Comparison of ENCODE assay signal across 8 mouse cellular contexts in the genomic region with DNA sequence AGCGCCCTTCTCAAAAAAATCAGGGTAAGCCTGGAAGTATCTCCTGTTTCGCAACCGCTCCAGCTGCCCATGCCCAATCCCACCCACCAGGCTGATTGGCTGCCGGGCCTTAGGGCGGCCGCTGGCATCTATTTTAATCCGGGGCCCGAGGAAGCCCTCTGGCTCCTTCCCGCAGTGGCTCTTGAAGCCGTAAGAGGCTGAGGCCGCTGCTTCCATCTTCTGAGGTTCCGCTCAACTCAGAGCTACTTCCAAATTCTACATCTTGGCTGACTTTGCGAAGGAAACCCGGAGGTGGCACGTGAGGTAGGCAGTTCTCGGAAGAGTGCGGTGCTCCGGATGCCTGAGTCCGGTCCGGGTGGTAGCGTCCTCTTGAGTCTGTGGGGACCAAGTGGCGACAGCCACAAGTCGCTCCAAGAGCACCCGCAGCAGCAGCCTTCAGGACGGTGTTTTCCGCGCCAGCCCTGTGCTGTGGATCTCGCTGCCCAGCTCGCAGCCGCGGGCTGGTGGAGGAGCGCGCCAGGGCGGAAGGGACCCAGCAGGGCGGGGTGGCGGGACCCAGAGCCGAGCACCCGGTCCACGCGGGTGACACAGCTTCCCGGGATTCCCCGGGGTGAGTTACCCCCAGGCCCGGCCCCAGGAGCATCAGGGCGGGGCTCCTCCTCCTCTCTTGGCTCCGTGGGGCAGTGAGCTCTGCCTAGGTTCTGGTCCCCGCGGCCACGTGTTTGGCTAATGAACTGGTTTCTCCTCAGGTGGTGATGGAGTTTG. TPM values are rescaled to one million over a fixed set of nuclear protein-coding genes. Genes with fewer than 3 reads are reported as not detected.
DNase-seq lines count a peak whose midpoint lies in the region; ATAC-seq and TF ChIP-seq lines count a peak whose summit lies in the region.

Gene Abcb1b, plus strand, starts transcription at position 161 of the 765 bp plus-strand sequence.

- under 1% methylated on average over 47 of the region's 48 CpGs for WGBS in hindbrain, embryonic 11.5 days
- 1% methylated on average over 44 of the region's 48 CpGs for WGBS in lung, postnatal 0 days

- H3K36me3 ChIP-seq in hindbrain, embryonic 11.5 days (ENCODE audit: control insufficient read depth, insufficient read depth, low read length): no peaks in the 10 kb centered on the region
- no peaks in the 10 kb centered on the region for H3K36me3 ChIP-seq in lung, postnatal 0 days (ENCODE audit: insufficient read depth, low read length)

- no peaks in the 10 kb centered on the region for H3K4me1 ChIP-seq in hindbrain, embryonic 11.5 days (replicated peaks; ENCODE audit: control insufficient read depth, insufficient read depth, low read length)
- H3K4me1 ChIP-seq in lung, postnatal 0 days (ENCODE audit: insufficient read depth, low read depth, low read length): peaks cover 5% of the 10 kb centered on the region; the same call in 1 of the 2 replicates

- ATAC-seq in hindbrain, embryonic 11.5 days (ENCODE audit: low FRiP score): peak; percentile 90
- ATAC-seq in lung, postnatal 0 days: peak; percentile 87

- H3K27me3 ChIP-seq in hindbrain, embryonic 11.5 days (ENCODE audit: control insufficient read depth, insufficient read depth, low read length): no peaks in the 10 kb centered on the region
- H3K27me3 ChIP-seq in lung, postnatal 0 days (replicated peaks; ENCODE audit: insufficient read depth, low read length): no peaks in the 10 kb centered on the region

- H3K9ac ChIP-seq in hindbrain, embryonic 11.5 days (ENCODE audit: low read depth, low read length): peak within 1 kb of the TSS; percentile 34
- no peak within 1 kb of the TSS for H3K9ac ChIP-seq in lung, postnatal 0 days (replicated peaks; ENCODE audit: low read depth)

- TF ChIP-seq CTCF in lung, postnatal 0 days (IDR thresholded peaks at IDR 0.05): no peak

- DNase-seq in R1 (ENCODE audit: low read depth, low spot score): peak; percentile 78
- peak; percentile 71 to 78 for DNase-seq in cerebellum, postnatal 10 days
- DNase-seq in frontal cortex, postnatal 14 days (ENCODE audit: low spot score in 2 of 2): peak; percentile 16 to 36
- peak; percentile 57 for DNase-seq in hindbrain, embryonic 11.5 days (ENCODE audit: low spot score)
- DNase-seq in layer of hippocampus, postnatal 14 days (ENCODE audit: low spot score in 2 of 2): peak; percentile 48 to 52
- DNase-seq in lung, postnatal 0 days (ENCODE audit: low spot score): peak; percentile 61
- peak; percentile 67 for DNase-seq in ovary, adult 18-20 months (ENCODE audit: low spot score)
- DNase-seq in thymus, postnatal 10 days (ENCODE audit: low spot score in 2 of 2): peak; percentile 5 to 15

- H3K4me3 ChIP-seq in hindbrain, embryonic 11.5 days (ENCODE audit: low read depth, low read length): peak within 1 kb of the TSS; percentile 39
- peak within 1 kb of the TSS; percentile 50 for H3K4me3 ChIP-seq in lung, postnatal 0 days (ENCODE audit: low read depth, low read length)

- no peak for TF ChIP-seq EP300 in lung, postnatal 0 days (IDR thresholded peaks at IDR 0.05)

- no peak within 1 kb of the TSS for H3K27ac ChIP-seq in hindbrain, embryonic 11.5 days (ENCODE audit: low read depth, low read length)
- H3K27ac ChIP-seq in lung, postnatal 0 days (ENCODE audit: low read length): no peak within 1 kb of the TSS

- no peaks in the 10 kb centered on the region for H3K9me3 ChIP-seq in hindbrain, embryonic 11.5 days (ENCODE audit: control insufficient read depth, low read length)
- H3K9me3 ChIP-seq in lung, postnatal 0 days (ENCODE audit: low read length): no peaks in the 10 kb centered on the region

- H3K4me2 ChIP-seq in hindbrain, embryonic 11.5 days (replicated peaks; ENCODE audit: low read depth, low read length): peak within 1 kb of the TSS; percentile 79
- H3K4me2 ChIP-seq in lung, postnatal 0 days (replicated peaks; ENCODE audit: low read depth, low read length): peak within 1 kb of the TSS; percentile 96

RNA-seq across cellular contexts. Expression of gene Abcb1b, which starts in this region (rescaled TPM):
- polyA plus RNA-seq in hindbrain, embryonic 11.5 days (2014; fragmentation: Nextera tagmentation; extraction: Ambion mirVana): 0.43 and 0.49 TPM in 2 replicates
- total RNA-seq in layer of hippocampus, postnatal 14 days (2021): 1 to 10 TPM; 2.9 to 5.4 TPM
- 1.4 and 1.8 TPM in 2 replicates for polyA plus RNA-seq in lung, postnatal 0 days (2015; fragmentation: Nextera tagmentation; extraction: Ambion mirVana)

Comparison
In these comparisons a context has a peak if more than half of its experiments do, and no peak if none do; other contexts are left out.
1. Peak in DNase-seq, ATAC-seq, H3K4me3 ChIP-seq, H3K9ac ChIP-seq and H3K4me2 ChIP-seq in hindbrain, embryonic 11.5 days; RNA of the gene not detected or under 1 TPM.
2. DNase-seq: peak in every context shown above with its lines; median percentile 78 in R1; 74 in cerebellum, postnatal 10 days; 67 in ovary, adult 18-20 months; 61 in lung, postnatal 0 days; 57 in hindbrain, embryonic 11.5 days; 50 in layer of hippocampus, postnatal 14 days; 26 in frontal cortex, postnatal 14 days; 10 in thymus, postnatal 10 days.